Mouse (Mus musculus) forebrain, embryonic 14.5 days (tissue): ENCODE measurements around the gene Apobec2. TPM values are rescaled to one million over a fixed set of nuclear protein-coding genes. Genes with fewer than 3 reads are reported as not detected.
A peak's percentile ranks its signal among the peaks of the same experiment; 100 is the strongest.
"Not testable (repeated sequence)": the region's sequence is repeated elsewhere in the genome, so short reads cannot be mapped to it uniquely, and the experiment has no call there.

Experiments used
- ATAC-seq: fragments of 200-750 bp; cut with Nextera tagmentation; 2 replicates; pipeline ENCODE4 v1.8.0; 2017; ENCODE audit warnings: mild to moderate bottlenecking, moderate library complexity
- DNase-seq: peaks from one replicate; pipeline ENCODE4 v3.0.0-alpha.2; 2015; ENCODE audit warnings: low spot score
- H3K27ac ChIP-seq: fragments of 300-500 bp; sonication (generic); 2 replicates; pipeline ENCODE4 v1.5.1; 2014; ENCODE audit warnings: low read depth, mild to moderate bottlenecking, control low read depth, low read length, moderate library complexity
- H3K27me3 ChIP-seq: fragments of 300-500 bp; sonication (generic); replicated peaks from 2 replicates; pipeline ENCODE4 v1.6.1; 2014; ENCODE audit warnings: low read length, control low read depth, mixed read lengths; ENCODE audit not compliant: control insufficient read depth, insufficient read depth
- H3K36me3 ChIP-seq: fragments of 300-500 bp; sonication (generic); 2 replicates; pipeline ENCODE4 v1.6.1; 2014; ENCODE audit warnings: low read length, control low read depth; ENCODE audit not compliant: control insufficient read depth, insufficient read depth
- H3K4me1 ChIP-seq: fragments of 300-500 bp; sonication (generic); 2 replicates; pipeline ENCODE4 v1.6.1; 2014; ENCODE audit warnings: antibody characterized with exemption, low read length, control low read depth; ENCODE audit not compliant: control insufficient read depth, insufficient read depth
- H3K4me2 ChIP-seq: fragments of 300-500 bp; sonication (generic); 2 replicates; pipeline ENCODE4 v1.6.1; 2014; ENCODE audit warnings: mild to moderate bottlenecking, control low read depth, low read length
- H3K4me3 ChIP-seq: fragments of 300-500 bp; sonication (generic); 2 replicates; pipeline ENCODE4 v1.5.1; 2014; ENCODE audit warnings: low read depth, low read length, control low read depth
- H3K9ac ChIP-seq: fragments of 300-500 bp; sonication (generic); 2 replicates; pipeline ENCODE4 v1.6.1; 2014; ENCODE audit warnings: mild to moderate bottlenecking, low read length, control low read depth, moderate library complexity
- H3K9me3 ChIP-seq: fragments of 300-500 bp; sonication (generic); replicated peaks from 2 replicates; pipeline ENCODE4 v1.6.1; 2016; ENCODE audit warnings: low read length, control low read depth, mixed read lengths; ENCODE audit not compliant: control insufficient read depth
- WGBS: fragments of 180-500 bp; shearing (Covaris S2); extraction: QIAGEN DNeasy Blood & Tissue Kit; methylation state at CpG from one replicate; pipeline ENCODE4 v1.1.7; 2014; 5-methylcytosine and 5-hydroxymethylcytosine counted together
- polyA plus RNA-seq: library from polyadenylated mRNA; unstranded; fragments of >200 nt; fragmentation: Nextera tagmentation; extraction: Ambion mirVana; gene quantifications from 2 replicates; pipeline ENCODE4 v1.2.1, GENCODE M21; 2014

Gene Apobec2
- polyA plus RNA-seq: 0.24 and 0.46 TPM in 2 replicates

DNA sequence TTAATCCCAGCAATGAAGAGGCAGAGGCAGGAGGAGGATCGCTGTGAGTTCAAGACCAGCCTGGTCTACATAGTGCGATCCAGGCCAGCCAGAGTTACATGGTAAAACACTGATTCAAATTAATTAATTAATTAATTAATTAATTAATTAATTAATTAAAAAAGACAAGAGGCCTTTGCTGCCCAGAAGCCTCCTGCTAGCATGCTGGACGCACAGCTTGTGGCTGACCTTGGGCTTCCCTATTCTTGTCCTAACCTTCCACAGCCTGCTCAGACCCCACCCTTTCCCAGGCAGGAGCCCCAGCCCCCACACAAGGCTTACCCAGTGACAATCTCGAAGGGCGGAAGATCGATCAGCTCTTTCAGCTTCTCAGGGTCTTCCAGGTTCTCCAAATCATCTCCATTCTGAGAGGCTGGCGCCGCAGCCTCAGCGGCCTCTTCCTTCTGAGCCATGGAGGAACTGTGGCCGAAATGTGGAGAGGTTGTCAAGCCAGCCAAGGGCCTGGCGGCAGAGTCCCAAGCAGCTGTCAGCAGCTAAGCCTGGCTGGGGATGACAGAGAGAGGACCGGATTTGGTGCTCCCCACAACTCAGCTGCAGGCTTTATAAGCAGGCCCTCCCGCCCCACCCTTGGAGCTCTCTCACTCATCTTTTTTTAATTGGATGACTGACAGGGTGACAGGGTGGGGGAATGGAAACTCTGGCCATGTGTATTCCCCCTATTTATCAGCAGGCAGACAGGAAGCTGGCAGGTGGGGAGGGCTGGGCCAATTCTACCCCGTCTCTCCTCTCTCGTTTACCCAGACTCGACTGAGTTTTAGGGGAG lies at the start of gene Apobec2:
Gene Apobec2, minus strand, starts transcription at position 773 of the 823 bp plus-strand sequence.
- Histone ChIP-seq H3K27ac (no peak within 1 kb of the TSS), H3K9ac (peak within 1 kb of the TSS; percentile 7; the same call in 1 of the 2 replicates), H3K27me3 (no peaks in the 10 kb centered on the region), H3K9me3 (no peaks in the 10 kb centered on the region), H3K4me2 (no peak within 1 kb of the TSS), H3K4me3 (no peak within 1 kb of the TSS), H3K36me3 (no peaks in the 10 kb centered on the region), H3K4me1 (no peaks in the 10 kb centered on the region)
- ATAC-seq (peak; percentile 35), DNase-seq (no peak)
- 70% methylated on average over 16 of the region's 16 CpGs for WGBS

DNA sequence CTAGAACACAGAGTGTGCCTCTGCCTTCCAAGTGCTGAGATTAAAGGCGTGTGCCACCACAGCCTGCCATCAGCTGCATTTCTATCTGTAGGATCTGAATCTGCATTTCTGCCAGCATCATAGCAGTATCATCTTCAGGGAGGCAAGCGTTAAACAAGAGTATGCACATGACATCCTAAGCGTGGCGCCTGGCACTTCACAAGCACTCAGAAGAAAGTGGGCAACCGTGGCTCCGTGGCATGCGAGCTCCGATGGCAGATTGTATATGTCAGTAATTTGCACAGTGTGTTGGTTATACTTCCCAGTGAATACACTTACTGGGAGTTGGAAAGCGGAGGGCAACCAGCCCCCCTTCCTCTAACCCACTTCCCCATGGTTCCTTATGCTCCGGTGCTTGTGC lies 47.2 kb upstream of the Apobec2 start:
- Histone ChIP-seq H3K27ac (no peak overlapping the region), H3K9me3 (no peaks in the 10 kb centered on the region), H3K4me1 (no peaks in the 10 kb centered on the region), H3K4me2 (no peak overlapping the region), H3K36me3 (no peaks in the 10 kb centered on the region), H3K9ac (no peak overlapping the region), H3K27me3 (no peaks in the 10 kb centered on the region), H3K4me3 (no peak overlapping the region)
- DNase-seq: peak; percentile 38
- peak; percentile 12; the same call in 1 of the 2 replicates for ATAC-seq
- WGBS: 77% methylated on average over 10 of the region's 10 CpGs

DNA sequence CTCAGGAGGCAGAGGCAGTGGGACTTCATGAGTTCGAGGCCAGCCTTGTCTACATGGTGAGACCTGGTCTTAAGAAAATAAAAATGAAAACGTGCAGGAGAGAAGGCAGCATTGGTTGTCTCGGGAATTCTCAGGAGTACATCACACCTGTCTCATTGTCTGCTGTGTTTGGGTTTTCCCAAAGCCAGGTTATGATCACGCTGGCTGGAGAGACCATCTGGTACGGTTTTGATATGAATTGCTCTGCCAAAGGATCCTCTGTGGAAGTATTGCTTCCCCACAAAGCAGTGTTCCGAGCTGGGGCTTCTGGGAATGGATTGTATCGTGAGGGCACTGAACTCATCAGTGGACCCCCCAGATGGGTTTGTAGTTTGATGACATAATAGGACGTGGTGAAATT lies 42.7 kb upstream of the Apobec2 start:
- Histone ChIP-seq H3K4me1 (no peaks in the 10 kb centered on the region), H3K9ac (no peak overlapping the region), H3K36me3 (no peaks in the 10 kb centered on the region), H3K4me3 (no peak overlapping the region), H3K4me2 (no peak overlapping the region), H3K9me3 (no peaks in the 10 kb centered on the region), H3K27ac (no peak overlapping the region), H3K27me3 (no peaks in the 10 kb centered on the region)
- no peak for ATAC-seq
- WGBS: 86% methylated on average over 8 of the region's 8 CpGs
- no peak for DNase-seq

DNA sequence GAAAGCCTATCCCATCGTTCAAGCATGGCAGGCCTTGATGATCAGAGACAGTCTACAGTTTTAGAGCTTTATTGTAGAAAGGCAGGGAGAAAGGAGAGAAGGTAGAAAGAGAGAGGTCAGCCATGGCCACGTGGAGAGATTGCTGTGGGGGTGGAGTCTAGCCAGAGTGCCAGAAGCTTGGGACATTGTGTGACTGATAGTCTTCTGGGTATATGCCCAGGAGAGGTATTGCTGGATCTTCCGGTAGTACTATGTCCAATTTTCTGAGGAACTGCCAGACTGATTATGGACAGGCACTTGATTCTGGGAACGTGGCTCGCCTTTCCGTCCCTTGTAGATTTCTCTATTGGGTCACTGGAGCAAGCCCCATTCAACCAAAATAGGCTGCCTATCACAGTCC lies 41.6 kb upstream of the Apobec2 start:
- DNase-seq, H3K27me3 ChIP-seq, H3K4me1 ChIP-seq, H3K9ac ChIP-seq, H3K36me3 ChIP-seq, H3K4me3 ChIP-seq, H3K27ac ChIP-seq, H3K9me3 ChIP-seq, H3K4me2 ChIP-seq, ATAC-seq: not testable (repeated sequence)
- WGBS: 83% methylated on average over 6 of the region's 6 CpGs

DNA sequence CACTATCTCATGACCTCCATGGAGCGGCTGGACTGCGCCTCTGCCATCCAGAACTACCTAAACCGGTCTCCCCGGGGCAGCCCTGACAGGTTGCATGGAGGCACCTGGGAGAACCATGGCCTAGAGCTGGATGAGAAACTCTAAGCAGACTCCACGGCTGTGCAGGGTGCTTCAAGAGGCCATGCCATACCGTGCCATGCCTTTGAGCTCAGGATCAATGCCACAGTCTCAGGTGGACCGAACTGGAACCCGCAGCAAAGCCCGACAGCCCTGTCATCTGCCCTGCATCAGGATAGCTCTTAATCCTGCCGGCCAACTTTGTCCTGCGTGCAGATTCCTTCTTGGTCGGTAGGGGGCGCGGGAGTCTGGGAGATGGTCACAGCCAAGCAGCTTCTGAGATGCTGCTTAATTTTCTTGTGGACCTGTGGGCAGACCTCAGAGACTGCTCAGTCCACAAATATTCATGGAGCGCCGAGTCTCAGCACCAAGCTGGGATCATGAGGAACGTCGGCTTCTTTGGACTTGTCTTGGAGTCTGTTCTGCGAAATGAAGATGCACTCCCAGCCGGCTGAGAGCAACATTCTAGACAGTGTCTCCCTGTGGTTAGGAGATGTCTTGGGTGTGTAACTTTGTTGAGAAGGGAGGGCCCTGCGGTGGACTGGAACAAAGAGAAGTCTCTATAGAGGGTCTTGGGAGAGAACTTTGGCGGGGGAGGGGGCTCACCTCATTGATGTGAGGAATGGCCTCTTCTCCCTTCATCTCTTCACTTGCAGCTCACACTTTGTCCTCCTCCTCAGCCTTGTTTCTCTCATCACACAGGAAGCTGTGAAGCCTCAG lies 34.9 kb upstream of the Apobec2 start:
- ATAC-seq (peak; percentile 88), DNase-seq (peak; percentile 86)
- no peak overlapping the region for H3K27ac ChIP-seq
- no peak overlapping the region for H3K4me3 ChIP-seq
- 10% methylated on average over 22 of the region's 22 CpGs for WGBS
- H3K9me3 ChIP-seq: no peaks in the 10 kb centered on the region
- peak overlapping the region; percentile 36 for H3K4me2 ChIP-seq
- H3K36me3 ChIP-seq: no peaks in the 10 kb centered on the region
- H3K4me1 ChIP-seq: no peaks in the 10 kb centered on the region
- H3K9ac ChIP-seq: no peak overlapping the region
- H3K27me3 ChIP-seq: no peaks in the 10 kb centered on the region

DNA sequence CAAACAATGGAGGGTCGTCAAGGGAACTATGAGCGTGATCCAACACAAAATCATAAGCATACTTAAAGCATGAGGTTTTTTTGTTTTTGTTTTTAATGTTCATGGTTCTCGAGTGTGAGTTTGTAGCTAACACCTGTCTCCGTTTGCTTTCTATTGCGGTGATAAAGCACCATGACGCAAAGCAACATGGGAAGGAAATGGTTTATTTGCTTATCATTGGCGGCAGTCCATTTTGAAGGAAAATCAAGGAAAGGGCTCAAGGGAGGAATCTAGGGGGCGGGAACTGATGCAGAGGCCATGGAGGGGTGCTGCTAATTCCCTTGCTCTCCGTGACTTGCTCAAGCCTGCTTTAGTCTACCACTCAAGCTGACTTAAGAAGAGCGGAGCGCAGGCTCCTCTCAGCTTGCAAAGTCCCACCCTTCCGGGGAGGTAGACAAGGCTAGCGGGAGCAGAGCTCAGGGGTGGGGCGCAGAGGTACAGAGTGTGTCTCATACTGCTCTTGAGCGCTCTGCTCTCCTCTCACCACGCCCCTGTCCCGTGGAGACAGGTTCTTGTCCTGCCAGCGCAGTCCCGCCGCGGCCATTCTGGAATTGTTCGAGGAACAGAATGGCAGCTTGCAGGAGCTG lies 34.2 kb upstream of the Apobec2 start:
- Histone ChIP-seq H3K27ac (no peak overlapping the region), H3K9ac (0 out of 2 replicates have a peak overlapping the region, but pooled peaks have one; percentile 17), H3K9me3 (no peaks in the 10 kb centered on the region), H3K36me3 (no peaks in the 10 kb centered on the region), H3K27me3 (no peaks in the 10 kb centered on the region), H3K4me1 (no peaks in the 10 kb centered on the region), H3K4me3 (no peak overlapping the region), H3K4me2 (peak overlapping the region; percentile 36)
- ATAC-seq (peak; percentile 50; the same call in 1 of the 2 replicates), DNase-seq (no peak)
- 41% methylated on average over 22 of the region's 22 CpGs for WGBS

DNA sequence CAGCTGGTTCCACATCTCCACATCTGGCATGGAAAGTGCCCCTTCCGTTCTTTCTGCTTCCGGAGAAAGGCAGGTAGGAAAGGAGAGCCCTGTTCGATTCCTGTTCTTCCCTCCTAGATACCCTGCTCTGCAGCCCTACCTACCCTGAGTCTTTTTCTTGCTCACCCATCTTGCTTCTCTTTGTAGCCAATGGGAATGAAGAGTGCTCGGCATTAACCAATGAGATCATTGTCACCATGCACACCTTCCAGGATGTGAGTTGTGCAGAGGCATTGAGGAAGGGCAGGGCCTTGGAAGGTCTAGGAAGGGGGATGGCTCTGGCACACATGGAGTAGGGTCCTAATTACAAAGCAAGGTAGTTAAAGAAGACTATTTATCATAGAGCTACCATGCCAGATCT lies 30.7 kb upstream of the Apobec2 start:
- H3K4me3 ChIP-seq: no peak overlapping the region
- no peak overlapping the region for H3K9ac ChIP-seq
- H3K4me2 ChIP-seq: no peak overlapping the region
- no peaks in the 10 kb centered on the region for H3K27me3 ChIP-seq
- no peak overlapping the region for H3K27ac ChIP-seq
- WGBS: 93% methylated on average over 4 of the region's 4 CpGs
- H3K9me3 ChIP-seq: no peaks in the 10 kb centered on the region
- ATAC-seq (no peak), DNase-seq (no peak)
- no peaks in the 10 kb centered on the region for H3K36me3 ChIP-seq
- no peaks in the 10 kb centered on the region for H3K4me1 ChIP-seq

DNA sequence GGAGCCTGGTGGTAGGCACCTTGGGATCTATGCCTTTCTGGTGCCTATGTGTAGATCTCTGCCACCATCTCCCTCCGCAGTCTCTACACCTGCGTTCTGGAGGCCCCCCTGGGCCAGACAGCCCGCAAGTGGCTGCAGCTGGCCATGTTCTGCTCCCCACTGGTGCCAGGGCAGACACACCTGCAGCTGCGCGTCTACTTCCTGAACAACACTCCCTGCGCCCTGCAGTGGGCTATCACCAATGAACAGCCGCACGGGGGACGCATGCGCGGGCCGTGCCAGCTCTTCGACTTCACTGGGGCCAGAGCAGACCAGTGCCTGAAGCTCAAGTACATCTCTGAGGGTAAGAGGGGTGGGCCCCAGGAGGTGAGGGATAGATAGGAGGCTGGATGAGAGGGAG lies 29.4 kb upstream of the Apobec2 start:
- no peaks in the 10 kb centered on the region for H3K36me3 ChIP-seq
- WGBS: 94% methylated on average over 13 of the region's 13 CpGs
- no peak overlapping the region for H3K4me2 ChIP-seq
- no peak overlapping the region for H3K4me3 ChIP-seq
- no peak overlapping the region for H3K27ac ChIP-seq
- H3K27me3 ChIP-seq: no peaks in the 10 kb centered on the region
- no peaks in the 10 kb centered on the region for H3K4me1 ChIP-seq
- no peak overlapping the region for H3K9ac ChIP-seq
- no peaks in the 10 kb centered on the region for H3K9me3 ChIP-seq
- ATAC-seq: no peak
- DNase-seq: no peak
